Mouse (Mus musculus) granulocyte monocyte progenitor cell, adult 5-6 weeks (primary cell): ENCODE data around the gene Serpina9. TPM values are rescaled to one million over a fixed set of nuclear protein-coding genes. Genes with fewer than 3 reads are reported as not detected.

Experiments used
- total RNA-seq, 2 experiments: library from RNA; stranded (forward) in 1 of 2; stranded (reverse) in 1 of 2; fragments of 200-712, 200-1000 nt in 1 of 2; fragments of >200 nt in 1 of 2; fragmentation: Nextera tagmentation in 1 of 2; gene quantifications; 2 replicates each; pipeline ENCODE4 v1.2.3; 2014 to 2017

The Serpina9 gene
- total RNA-seq, 2 experiments from 2014 or later, result not detected

Other genes with a start within 250 kb of the Serpina9 start
- gene Serpina1d, start 240.2 kb downstream of the Serpina9 start, total RNA-seq (2014; fragmentation: Nextera tagmentation), result not detected in 2 replicates
- gene Serpina1d, start 240.2 kb downstream of the Serpina9 start, total RNA-seq (2017), result not detected in 2 replicates
- gene Serpina1b, start 183.4 kb downstream of the Serpina9 start, total RNA-seq (2014; fragmentation: Nextera tagmentation), result not detected in 2 replicates
- gene Serpina1b, start 183.4 kb downstream of the Serpina9 start, total RNA-seq (2017), result not detected in 2 replicates
- gene Serpina1a, start 150.2 kb downstream of the Serpina9 start, total RNA-seq (2014; fragmentation: Nextera tagmentation), result not detected in 2 replicates
- not detected in 2 replicates for gene Serpina1a, start 150.2 kb downstream of the Serpina9 start, total RNA-seq (2017)
- not detected in 2 replicates for gene Serpina1c, start 108.9 kb downstream of the Serpina9 start, total RNA-seq (2014; fragmentation: Nextera tagmentation)
- not detected in 2 replicates for gene Serpina1c, start 108.9 kb downstream of the Serpina9 start, total RNA-seq (2017)
- not detected in 2 replicates for gene Serpina1e, start 54.8 kb downstream of the Serpina9 start, total RNA-seq (2014; fragmentation: Nextera tagmentation)
- gene Serpina1e, start 54.8 kb downstream of the Serpina9 start, total RNA-seq (2017), result not detected in 2 replicates
- 0.17 TPM in 1 of 2 replicates, not detected in the other for gene Serpina11, start 23.8 kb downstream of the Serpina9 start, total RNA-seq (2014; fragmentation: Nextera tagmentation)
- not detected in 2 replicates for gene Serpina11, start 23.8 kb downstream of the Serpina9 start, total RNA-seq (2017)
- gene Serpina12, start 30.7 kb upstream of the Serpina9 start, total RNA-seq (2014; fragmentation: Nextera tagmentation), result not detected in 2 replicates
- 0.13 TPM in 1 of 2 replicates, not detected in the other for gene Serpina12, start 30.7 kb upstream of the Serpina9 start, total RNA-seq (2017)
- not detected in 2 replicates for gene Serpina5, start 87.4 kb upstream of the Serpina9 start, total RNA-seq (2014; fragmentation: Nextera tagmentation)
- not detected in 2 replicates for gene Serpina5, start 87.4 kb upstream of the Serpina9 start, total RNA-seq (2017)
- not detected in 2 replicates for gene Serpina3a, start 99.0 kb upstream of the Serpina9 start, total RNA-seq (2014; fragmentation: Nextera tagmentation)
- not detected in 2 replicates for gene Serpina3a, start 99.0 kb upstream of the Serpina9 start, total RNA-seq (2017)
- gene Serpina3b, start 114.2 kb upstream of the Serpina9 start, total RNA-seq (2014; fragmentation: Nextera tagmentation), result not detected in 2 replicates
- gene Serpina3b, start 114.2 kb upstream of the Serpina9 start, total RNA-seq (2017), result not detected in 2 replicates
- not detected in 2 replicates for gene Serpina3c, start 140.1 kb upstream of the Serpina9 start, total RNA-seq (2014; fragmentation: Nextera tagmentation)
- gene Serpina3c, start 140.1 kb upstream of the Serpina9 start, total RNA-seq (2017), result not detected in 2 replicates
- 0.69 TPM in 1 of 2 replicates, not detected in the other for gene Serpina3f, start 200.8 kb upstream of the Serpina9 start, total RNA-seq (2014; fragmentation: Nextera tagmentation)
- 0.62 and 1.6 TPM in 2 replicates for gene Serpina3f, start 200.8 kb upstream of the Serpina9 start, total RNA-seq (2017)
- 30.4 and 34.2 TPM in 2 replicates for gene Serpina3g, start 222.5 kb upstream of the Serpina9 start, total RNA-seq (2014; fragmentation: Nextera tagmentation)
- gene Serpina3g, start 222.5 kb upstream of the Serpina9 start, total RNA-seq (2017), result 26.5 and 29.7 TPM in 2 replicates
- not detected in 2 replicates for gene Serpina3i, start 249.4 kb upstream of the Serpina9 start, total RNA-seq (2014; fragmentation: Nextera tagmentation)
- gene Serpina3i, start 249.4 kb upstream of the Serpina9 start, total RNA-seq (2017), result not detected in 2 replicates